8 mouse cellular contexts compared by ENCODE assay signal in the genomic region with DNA sequence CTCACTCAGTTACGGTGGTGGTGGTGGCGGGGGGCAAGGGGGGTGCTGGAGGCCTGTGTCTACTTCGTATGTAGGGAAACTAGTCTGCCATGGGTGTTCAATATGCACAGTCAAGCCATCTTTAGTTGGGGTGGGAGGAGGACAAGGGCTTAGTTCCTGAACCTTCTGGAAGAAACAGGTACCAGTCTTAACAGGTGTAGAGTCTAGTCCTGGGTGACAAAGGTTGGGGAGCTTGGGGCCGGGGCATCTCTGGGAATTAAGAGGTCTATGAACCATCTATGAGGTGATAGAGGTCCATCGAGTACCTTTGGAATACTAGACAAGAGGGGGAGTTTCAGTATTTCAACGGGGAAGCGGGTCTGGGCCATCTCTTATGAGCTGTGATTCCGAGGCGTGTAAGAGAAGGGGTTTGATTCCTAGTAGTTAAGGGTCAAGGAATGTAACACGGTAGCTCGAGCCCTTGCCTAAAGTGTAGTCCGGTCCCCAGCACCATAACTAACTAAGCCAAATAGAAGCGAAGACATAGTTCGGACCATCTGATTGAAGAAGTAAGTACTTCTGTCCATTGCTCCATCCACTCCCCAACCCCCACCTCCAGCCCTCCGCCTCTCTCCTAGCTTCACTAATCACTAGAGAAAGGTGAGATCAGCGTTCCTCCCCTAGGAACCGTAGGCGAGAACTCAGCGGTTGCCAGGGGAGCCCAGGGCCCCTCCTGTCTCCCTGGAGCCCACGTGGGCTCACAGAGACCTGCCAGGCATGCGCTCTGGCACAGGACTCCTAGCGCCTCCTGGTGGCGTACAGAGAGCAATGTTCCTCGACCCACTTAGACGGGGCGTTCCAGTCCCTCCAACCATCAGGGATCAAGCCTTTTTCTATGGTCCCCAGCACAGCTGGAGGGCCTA. TPM values are rescaled to one million over a fixed set of nuclear protein-coding genes. Genes with fewer than 3 reads are reported as not detected.
DNase-seq lines count a peak whose midpoint lies in the region.

No protein-coding gene starts in this region.

- peaks cover 97% of the 10 kb centered on the region for H3K27me3 ChIP-seq in forebrain, embryonic 10.5 days (ENCODE audit: poor library complexity, severe bottlenecking)
- H3K27me3 ChIP-seq in splenic B cell, adult 2 months (ENCODE audit: control insufficient read depth, insufficient read depth, low read length, poor library complexity, severe bottlenecking): no peaks in the 10 kb centered on the region

- intact Hi-C loops in gastrocnemius, postnatal 36 days (cut with DNase I): no loop called here
- intact Hi-C loops in left cerebral cortex, postnatal 36 days (cut with DNase I): loop anchor here (2.0 kb wide), 1 partner anchor 50 kb away; a partner anchor contains a TSS

- DNase-seq in gastrocnemius, postnatal 10 days: peak; percentile 42
- no peak for DNase-seq in gastrocnemius, postnatal 36 days
- DNase-seq in adrenal gland, postnatal 25 days: peak; percentile 16
- peak; percentile 55 for DNase-seq in forebrain, embryonic 10.5 days (ENCODE audit: extremely low spot score, low spot score)
- DNase-seq in induced T-regulatory cell, adult 2 months (ENCODE audit: low read depth): peak; percentile 78
- DNase-seq in left cerebral cortex, postnatal 36 days (ENCODE audit: low spot score in 2 of 2): peak; percentile 57 to 66
- DNase-seq in mesoderm, embryonic 11.5 days (ENCODE audit: low read depth, low spot score): peak; percentile 84
- peak; percentile 78 for DNase-seq in splenic B cell, adult 2 months (ENCODE audit: low read depth, low spot score)

- peak overlapping the region; percentile 57 for H3K4me3 ChIP-seq in forebrain, embryonic 10.5 days

- peaks cover 22% of the 10 kb centered on the region for H3K4me1 ChIP-seq in forebrain, embryonic 10.5 days

- no peaks in the 10 kb centered on the region for H3K9me3 ChIP-seq in forebrain, embryonic 10.5 days

- no peaks in the 10 kb centered on the region for H3K36me3 ChIP-seq in forebrain, embryonic 10.5 days (replicated peaks)
- H3K36me3 ChIP-seq in splenic B cell, adult 2 months (ENCODE audit: control insufficient read depth, insufficient read depth, low read length, poor library complexity, severe bottlenecking): no peaks in the 10 kb centered on the region

- WGBS in forebrain, embryonic 10.5 days: 18% methylated on average over 26 of the region's 26 CpGs

- H3K27ac ChIP-seq in forebrain, embryonic 10.5 days: no peak overlapping the region

RNA-seq across cellular contexts. Expression of a gene that starts 40.1 kb away (rescaled TPM):
- total RNA-seq in gastrocnemius, postnatal 10 days (2021): not detected
- total RNA-seq in gastrocnemius, postnatal 36 days (2021): not detected
- 0.91 TPM in 1 of 2 replicates, not detected in the other for total RNA-seq in adrenal gland, postnatal 25 days (2021)
- 1.4 TPM in 1 of 2 replicates, not detected in the other for polyA plus RNA-seq in forebrain, embryonic 10.5 days (2016; fragmentation: Nextera tagmentation; extraction: Ambion mirVana)
- not detected for total RNA-seq in left cerebral cortex, postnatal 36 days (2021)

RNA-seq across cellular contexts. Expression of a gene that starts 41.5 kb away (rescaled TPM):
- total RNA-seq in gastrocnemius, postnatal 10 days (2021): 1 to 10 TPM; 6.1 to 8.1 TPM
- 1 to 10 TPM; 1.7 to 2.1 TPM for total RNA-seq in gastrocnemius, postnatal 36 days (2021)
- total RNA-seq in adrenal gland, postnatal 25 days (2021): 23.3 and 28.6 TPM in 2 replicates
- polyA plus RNA-seq in forebrain, embryonic 10.5 days (2016; fragmentation: Nextera tagmentation; extraction: Ambion mirVana): 62.4 and 67.7 TPM in 2 replicates
- 10 to 100 TPM; 12.4 to 35.7 TPM for total RNA-seq in left cerebral cortex, postnatal 36 days (2021)

RNA-seq across cellular contexts. Expression of a gene that starts 50.2 kb away (rescaled TPM):
- under 1 TPM; 0.20 to 0.28 TPM for total RNA-seq in gastrocnemius, postnatal 10 days (2021)
- under 1 TPM in 1 of 2 experiments, not detected in 1; 0.03 TPM for total RNA-seq in gastrocnemius, postnatal 36 days (2021)
- total RNA-seq in adrenal gland, postnatal 25 days (2021): 0.62 and 2.1 TPM in 2 replicates
- 0.20 and 0.37 TPM in 2 replicates for polyA plus RNA-seq in forebrain, embryonic 10.5 days (2016; fragmentation: Nextera tagmentation; extraction: Ambion mirVana)
- 100 to 1,000 TPM; 124 to 166 TPM for total RNA-seq in left cerebral cortex, postnatal 36 days (2021)

RNA-seq across cellular contexts. Expression of a gene that starts 50.5 kb away (rescaled TPM):
- total RNA-seq in gastrocnemius, postnatal 10 days (2021): 10 to 100 TPM; 20.5 to 25.0 TPM
- total RNA-seq in gastrocnemius, postnatal 36 days (2021): 10 to 100 TPM; 10.9 to 12.7 TPM
- total RNA-seq in adrenal gland, postnatal 25 days (2021): 51.7 and 52.7 TPM in 2 replicates
- polyA plus RNA-seq in forebrain, embryonic 10.5 days (2016; fragmentation: Nextera tagmentation; extraction: Ambion mirVana): 34.8 and 45.5 TPM in 2 replicates
- total RNA-seq in left cerebral cortex, postnatal 36 days (2021): 10 to 100 TPM; 17.0 to 18.0 TPM

RNA-seq across cellular contexts. Expression of a gene that starts 59.8 kb away (rescaled TPM):
- 100 to 1,000 TPM; 131 to 165 TPM for total RNA-seq in gastrocnemius, postnatal 10 days (2021)
- 10 to 100 TPM; 62.1 to 65.3 TPM for total RNA-seq in gastrocnemius, postnatal 36 days (2021)
- 62.9 and 66.6 TPM in 2 replicates for total RNA-seq in adrenal gland, postnatal 25 days (2021)
- polyA plus RNA-seq in forebrain, embryonic 10.5 days (2016; fragmentation: Nextera tagmentation; extraction: Ambion mirVana): 8.5 and 11.1 TPM in 2 replicates
- 10 to 100 TPM; 36.3 to 50.7 TPM for total RNA-seq in left cerebral cortex, postnatal 36 days (2021)

Comparison
In these comparisons a context has a peak if more than half of its experiments do, and no peak if none do; other contexts are left out.
1. DNase-seq: peak in gastrocnemius, postnatal 10 days (single experiment), adrenal gland, postnatal 25 days (single experiment), forebrain, embryonic 10.5 days (single experiment), induced T-regulatory cell, adult 2 months (single experiment), left cerebral cortex, postnatal 36 days (2 of 2), mesoderm, embryonic 11.5 days (single experiment) and splenic B cell, adult 2 months (single experiment); none in gastrocnemius, postnatal 36 days (0 of 2).
2. RNA of a gene that starts 50.2 kb away (total RNA-seq): 124 to 166 TPM in left cerebral cortex, postnatal 36 days; 0.62 to 2.1 TPM in adrenal gland, postnatal 25 days, 0.20 to 0.28 TPM in gastrocnemius, postnatal 10 days and 0.03 TPM in gastrocnemius, postnatal 36 days; every median in the first group is over 10 times any median in the second.